Mouse (Mus musculus) midbrain, embryonic 11.5 days (tissue): ENCODE data around the gene Ctnna2. TPM values are rescaled to one million over a fixed set of nuclear protein-coding genes. Genes with fewer than 3 reads are reported as not detected.

Source experiments
- ATAC-seq: fragments of 200-750 bp; cut with Nextera tagmentation; 2 replicates; pipeline ENCODE4 v1.8.0; 2017; ENCODE audit warnings: moderate TSS enrichment, moderate library complexity; ENCODE audit not compliant: low FRiP score
- DNase-seq: peaks from one replicate; pipeline ENCODE4 v3.0.0; 2015; ENCODE audit warnings: low spot score; ENCODE audit errors: missing footprints
- H3K27ac ChIP-seq: fragments of 300-500 bp; sonication (generic); 2 replicates; pipeline ENCODE4 v1.5.1; 2014; ENCODE audit warnings: low read depth, low read length
- H3K27me3 ChIP-seq: fragments of 300-500 bp; sonication (generic); 2 replicates; pipeline ENCODE4 v1.6.1; 2014; ENCODE audit warnings: mild to moderate bottlenecking, low read length, moderate library complexity, mixed read lengths; ENCODE audit not compliant: control insufficient read depth, insufficient read depth
- H3K36me3 ChIP-seq: fragments of 300-500 bp; sonication (generic); 2 replicates; pipeline ENCODE4 v1.6.1; 2014; ENCODE audit warnings: mild to moderate bottlenecking, low read length, moderate library complexity, mixed read lengths; ENCODE audit not compliant: control insufficient read depth, insufficient read depth
- H3K4me1 ChIP-seq: fragments of 300-500 bp; sonication (generic); 2 replicates; pipeline ENCODE4 v1.6.1; 2014; ENCODE audit warnings: low read length; ENCODE audit not compliant: control insufficient read depth, insufficient read depth
- H3K4me2 ChIP-seq: fragments of 300-500 bp; sonication (generic); 2 replicates; pipeline ENCODE4 v1.6.1; 2014; ENCODE audit warnings: mild to moderate bottlenecking, moderate library complexity
- H3K4me3 ChIP-seq: fragments of 300-500 bp; sonication (generic); 2 replicates; pipeline ENCODE4 v1.5.1; 2014; ENCODE audit warnings: low read depth, low read length
- H3K9ac ChIP-seq: fragments of 300-500 bp; sonication (generic); 2 replicates; pipeline ENCODE4 v1.6.1; 2014; ENCODE audit warnings: low read length
- H3K9me3 ChIP-seq: fragments of 300-500 bp; sonication (generic); 2 replicates; pipeline ENCODE4 v1.6.1; 2016; ENCODE audit warnings: low read length; ENCODE audit not compliant: control insufficient read depth
- WGBS: fragments of 180-500 bp; shearing (Covaris S2); extraction: QIAGEN DNeasy Blood & Tissue Kit; methylation state at CpG from one replicate; pipeline ENCODE4 v1.1.7; 2014; 5-methylcytosine and 5-hydroxymethylcytosine counted together
- polyA plus RNA-seq: library from polyadenylated mRNA; unstranded; fragments of >200 nt; fragmentation: Nextera tagmentation; extraction: Ambion mirVana; gene quantifications from 2 replicates; pipeline ENCODE4 v1.2.1, GENCODE M21; 2014

Gene Ctnna2
- polyA plus RNA-seq, 1 experiment from 2014 or later, result 49.4 TPM

DNA sequence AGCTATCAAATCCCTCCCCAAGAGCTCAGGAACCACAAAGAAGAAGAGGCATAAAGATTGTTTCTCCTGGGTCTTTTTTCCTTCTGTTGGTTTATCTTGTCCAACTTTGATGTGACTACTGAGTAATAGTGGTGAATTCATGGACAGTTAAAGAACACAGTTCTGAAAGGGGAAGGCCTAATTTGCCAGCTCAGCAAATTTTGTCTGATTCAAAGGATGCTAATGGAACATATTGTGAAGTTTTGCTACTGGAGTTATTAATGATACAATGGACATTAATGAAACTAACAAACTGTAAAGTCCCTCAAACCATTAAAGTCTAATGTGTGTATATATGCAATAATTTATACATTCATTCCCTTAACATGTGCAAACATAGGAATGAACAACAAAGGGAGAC, 635.7 kb downstream of the Ctnna2 start:
- Histone ChIP-seq H3K27ac (no peak overlapping the region), H3K9ac (no peak overlapping the region)
- ATAC-seq, result no peak

GRCm38 (mm10) chr6:77335537-77335936, 644.0 kb downstream of the Ctnna2 start:
- H3K4me3 ChIP-seq, result no peak overlapping the region
- no peak overlapping the region for H3K4me2 ChIP-seq
- H3K27ac ChIP-seq, result no peak overlapping the region
- no peaks in the 10 kb centered on the region for H3K9me3 ChIP-seq
- WGBS, result 84% methylated on average over 2 of the region's 2 CpGs
- H3K4me1 ChIP-seq, result no peaks in the 10 kb centered on the region
- ATAC-seq (no peak), DNase-seq (no peak)
- H3K27me3 ChIP-seq, result no peaks in the 10 kb centered on the region
- no peak overlapping the region for H3K9ac ChIP-seq
- H3K36me3 ChIP-seq, result no peaks in the 10 kb centered on the region

More for the DNA sequence above, 635.7 kb downstream of the Ctnna2 start:
- no peak for DNase-seq
- Histone ChIP-seq H3K9me3 (no peaks in the 10 kb centered on the region), H3K27me3 (no peaks in the 10 kb centered on the region), H3K36me3 (no peaks in the 10 kb centered on the region), H3K4me2 (no peak overlapping the region), H3K4me3 (no peak overlapping the region), H3K4me1 (no peaks in the 10 kb centered on the region)

DNA sequence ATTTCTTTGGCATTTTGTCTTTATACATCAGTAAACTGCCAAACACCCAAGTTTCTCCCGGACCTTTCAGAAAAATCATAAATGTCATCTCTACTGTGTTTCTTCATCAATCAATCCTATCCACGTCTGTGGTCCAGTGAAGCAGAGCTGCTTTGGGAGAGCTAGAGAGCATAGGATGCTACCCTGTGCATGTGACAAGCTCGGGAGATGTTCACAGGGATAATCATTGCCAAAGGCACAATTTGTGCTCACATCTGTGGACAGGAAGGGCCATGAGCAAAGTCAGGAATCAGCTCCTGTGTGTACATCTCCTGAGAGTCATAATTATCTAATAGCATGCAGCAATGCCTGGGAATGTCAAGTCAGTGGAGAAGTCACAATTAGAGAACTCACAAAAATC, 654.8 kb downstream of the Ctnna2 start:
- 84% methylated on average over 3 of the region's 3 CpGs for WGBS
- no peak overlapping the region for H3K27ac ChIP-seq
- H3K4me1 ChIP-seq, result no peaks in the 10 kb centered on the region
- DNase-seq (no peak), ATAC-seq (no peak)
- no peak overlapping the region for H3K4me2 ChIP-seq
- no peaks in the 10 kb centered on the region for H3K27me3 ChIP-seq
- H3K4me3 ChIP-seq, result no peak overlapping the region
- H3K9me3 ChIP-seq, result no peaks in the 10 kb centered on the region
- H3K36me3 ChIP-seq, result no peaks in the 10 kb centered on the region
- H3K9ac ChIP-seq, result no peak overlapping the region

DNA sequence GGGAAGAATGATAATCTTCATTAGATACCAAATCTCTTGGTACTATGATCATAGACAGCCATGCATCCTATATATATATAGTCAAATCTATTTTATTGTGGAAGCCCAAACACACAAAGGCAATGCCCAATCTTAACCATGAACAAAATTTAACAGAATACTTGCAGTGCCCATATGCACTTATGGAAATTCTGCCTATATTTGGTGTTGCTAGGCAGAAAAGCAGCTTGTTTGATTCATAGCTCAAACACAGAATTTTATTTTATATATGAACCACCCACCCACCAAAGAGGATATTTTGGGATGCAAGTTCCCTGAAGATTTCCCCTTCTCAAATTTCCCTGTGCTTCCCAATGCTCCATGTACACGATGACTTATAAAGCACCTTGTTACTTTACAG, 655.2 kb downstream of the Ctnna2 start:
- no peaks in the 10 kb centered on the region for H3K27me3 ChIP-seq
- no peaks in the 10 kb centered on the region for H3K4me1 ChIP-seq
- H3K9me3 ChIP-seq, result no peaks in the 10 kb centered on the region
- no peak for ATAC-seq
- 88% methylated on average over 1 of the region's 1 CpGs for WGBS
- no peak overlapping the region for H3K9ac ChIP-seq
- H3K4me2 ChIP-seq, result no peak overlapping the region
- H3K36me3 ChIP-seq, result no peaks in the 10 kb centered on the region
- no peak for DNase-seq
- H3K4me3 ChIP-seq, result no peak overlapping the region
- H3K27ac ChIP-seq, result no peak overlapping the region

- ATAC-seq (no peak), DNase-seq (peak; percentile 45)
- WGBS, result 91% methylated on average over 3 of the region's 3 CpGs
- no peak overlapping the region for H3K27ac ChIP-seq
- no peaks in the 10 kb centered on the region for H3K9me3 ChIP-seq
- no peaks in the 10 kb centered on the region; the same call in 1 of the 2 replicates for H3K4me1 ChIP-seq
- no peaks in the 10 kb centered on the region for H3K27me3 ChIP-seq
- no peaks in the 10 kb centered on the region for H3K36me3 ChIP-seq
- no peak overlapping the region for H3K4me3 ChIP-seq
- H3K4me2 ChIP-seq, result no peak overlapping the region
- H3K9ac ChIP-seq, result no peak overlapping the region
Observed at GRCm38 (mm10) chr6:77306796-77307195, 672.7 kb downstream of the Ctnna2 start.

- no peak for ATAC-seq
- DNase-seq, result no peak
- no peak overlapping the region for H3K27ac ChIP-seq
- no peak overlapping the region for H3K4me3 ChIP-seq
- H3K4me1 ChIP-seq, result no peaks in the 10 kb centered on the region; the same call in 1 of the 2 replicates
- no peak overlapping the region for H3K9ac ChIP-seq
- no peaks in the 10 kb centered on the region for H3K27me3 ChIP-seq
- no peaks in the 10 kb centered on the region for H3K9me3 ChIP-seq
- no peaks in the 10 kb centered on the region for H3K36me3 ChIP-seq
- H3K4me2 ChIP-seq, result no peak overlapping the region
- WGBS, result 75% methylated on average over 1 of the region's 1 CpGs
Observed at GRCm38 (mm10) chr6:77301305-77301704, 678.2 kb downstream of the Ctnna2 start.

- no peaks in the 10 kb centered on the region for H3K27me3 ChIP-seq
- DNase-seq (peak; percentile 8), ATAC-seq (no peak)
- WGBS, result 71% methylated on average over 6 of the region's 6 CpGs
- no peak overlapping the region for H3K4me2 ChIP-seq
- H3K4me3 ChIP-seq, result no peak overlapping the region
- H3K36me3 ChIP-seq, result no peaks in the 10 kb centered on the region
- no peaks in the 10 kb centered on the region for H3K9me3 ChIP-seq
- no peak overlapping the region for H3K27ac ChIP-seq
- no peak overlapping the region for H3K9ac ChIP-seq
- no peaks in the 10 kb centered on the region for H3K4me1 ChIP-seq
Observed at GRCm38 (mm10) chr6:77291415-77291814, 688.1 kb downstream of the Ctnna2 start.

DNA sequence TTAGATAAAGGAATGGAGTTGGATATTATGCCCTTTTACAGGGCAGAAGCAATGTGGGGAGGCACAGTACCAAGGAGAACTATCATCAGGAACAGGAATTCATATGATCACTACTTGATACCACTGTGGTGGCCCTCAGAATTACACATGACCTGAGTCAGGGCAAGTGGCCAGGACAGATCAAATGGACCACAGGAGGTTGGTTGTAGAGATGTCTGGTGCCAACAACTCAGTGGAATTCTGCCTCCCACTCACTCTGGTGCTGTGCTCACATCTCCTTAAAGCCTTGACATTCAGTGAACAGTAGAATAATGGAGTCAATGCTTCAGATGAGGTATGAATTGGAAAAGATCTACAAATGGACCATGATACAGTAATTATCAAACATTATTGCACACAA, 691.1 kb downstream of the Ctnna2 start:
- Histone ChIP-seq H3K4me3 (no peak overlapping the region), H3K4me1 (no peaks in the 10 kb centered on the region), H3K36me3 (no peaks in the 10 kb centered on the region), H3K27ac (no peak overlapping the region), H3K9me3 (no peaks in the 10 kb centered on the region), H3K27me3 (no peaks in the 10 kb centered on the region), H3K9ac (no peak overlapping the region), H3K4me2 (no peak overlapping the region)
- no peak for ATAC-seq
- peak; percentile 75 for DNase-seq

GRCm38 (mm10) chr6:77286317-77286716, 693.2 kb downstream of the Ctnna2 start:
- H3K4me1 ChIP-seq, result no peaks in the 10 kb centered on the region
- 92% methylated on average over 5 of the region's 5 CpGs for WGBS
- no peak overlapping the region for H3K9ac ChIP-seq
- no peak overlapping the region for H3K4me2 ChIP-seq
- H3K9me3 ChIP-seq, result no peaks in the 10 kb centered on the region
- H3K4me3 ChIP-seq, result no peak overlapping the region
- no peaks in the 10 kb centered on the region for H3K27me3 ChIP-seq
- DNase-seq (peak; percentile 69), ATAC-seq (no peak)
- no peaks in the 10 kb centered on the region for H3K36me3 ChIP-seq
- H3K27ac ChIP-seq, result no peak overlapping the region

DNA sequence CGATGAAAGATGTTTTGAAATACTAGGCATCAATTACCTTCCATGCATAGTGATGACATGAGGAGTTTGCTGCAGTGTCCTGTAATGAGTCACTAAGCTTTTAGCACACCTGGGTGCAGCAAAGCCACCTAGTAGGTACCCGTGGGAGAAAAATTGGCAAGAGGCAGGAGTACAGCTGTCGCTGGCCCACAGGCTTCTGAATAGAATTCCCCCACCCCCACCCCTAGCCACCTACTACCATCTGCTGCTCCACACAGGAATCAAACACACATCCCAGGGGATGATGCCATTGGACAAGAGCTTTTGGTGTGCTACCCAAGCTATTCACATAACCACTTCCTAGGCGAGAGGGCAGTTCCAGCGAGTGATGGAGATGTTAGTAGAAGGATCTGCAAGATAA, 700.7 kb downstream of the Ctnna2 start:
- DNase-seq (no peak), ATAC-seq (no peak)
- H3K27me3 ChIP-seq, result no peaks in the 10 kb centered on the region
- H3K4me2 ChIP-seq, result no peak overlapping the region
- H3K9me3 ChIP-seq, result no peaks in the 10 kb centered on the region
- 90% methylated on average over 5 of the region's 5 CpGs for WGBS
- H3K4me3 ChIP-seq, result no peak overlapping the region
- no peaks in the 10 kb centered on the region for H3K36me3 ChIP-seq
- H3K4me1 ChIP-seq, result no peaks in the 10 kb centered on the region
- H3K9ac ChIP-seq, result no peak overlapping the region
- H3K27ac ChIP-seq, result no peak overlapping the region
